Mouse (Mus musculus) ovary, adult 18-20 months (tissue): Measurements from ENCODE around the gene Dmxl2.

ENCODE experiments used
- DNase-seq: peaks from one replicate; pipeline ENCODE4 v3.0.0; 2022; ENCODE audit warnings: low spot score, mixed read lengths

Dmxl2 gene

DNA sequence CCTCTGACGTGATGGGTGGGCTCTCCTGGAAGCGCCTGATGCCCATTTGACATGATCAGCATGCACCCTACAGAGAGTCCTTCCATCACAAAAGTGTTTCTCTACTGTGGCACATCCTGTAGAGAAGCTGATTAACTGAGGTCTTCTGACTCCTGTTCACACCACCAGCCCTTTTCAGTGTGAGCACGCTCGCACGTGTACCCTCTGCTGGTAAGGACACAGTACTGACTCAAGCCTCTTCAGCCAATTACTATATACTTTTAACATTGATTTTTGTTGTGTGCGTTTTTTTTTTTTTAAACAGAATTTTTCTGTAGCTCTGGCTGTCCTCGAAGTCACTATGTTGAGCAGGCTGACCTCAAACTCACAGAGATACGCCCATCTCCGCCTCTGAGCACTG is 185.1 kb downstream of the Dmxl2 start:
- no peak for DNase-seq
